Mouse (Mus musculus): ENCODE results near the gene Tmem30b.

- TF ChIP-seq ZNF384 (IDR thresholded peaks at IDR 0.05; ENCODE audit: low read depth, low read length) (no peak), MAFK (IDR thresholded peaks at IDR 0.05; ENCODE audit: insufficient read depth, low read depth, low read length) (no peak), CHD2 (IDR thresholded peaks at IDR 0.05; ENCODE audit: low read depth, low read length) (no peak)
These were observed 38.5 kb upstream of the Tmem30b start, which contains the start of gene Prkch for GRCm38 (mm10) chr12:73584610-73585240.
